Mouse (Mus musculus): ENCODE results near the gene Fam155a. TPM values are rescaled to one million over a fixed set of nuclear protein-coding genes. Genes with fewer than 3 reads are reported as not detected.

The Fam155a gene
- polyA plus RNA-seq, 1 experiment from 2014 or later = 1.2 TPM

DNA sequence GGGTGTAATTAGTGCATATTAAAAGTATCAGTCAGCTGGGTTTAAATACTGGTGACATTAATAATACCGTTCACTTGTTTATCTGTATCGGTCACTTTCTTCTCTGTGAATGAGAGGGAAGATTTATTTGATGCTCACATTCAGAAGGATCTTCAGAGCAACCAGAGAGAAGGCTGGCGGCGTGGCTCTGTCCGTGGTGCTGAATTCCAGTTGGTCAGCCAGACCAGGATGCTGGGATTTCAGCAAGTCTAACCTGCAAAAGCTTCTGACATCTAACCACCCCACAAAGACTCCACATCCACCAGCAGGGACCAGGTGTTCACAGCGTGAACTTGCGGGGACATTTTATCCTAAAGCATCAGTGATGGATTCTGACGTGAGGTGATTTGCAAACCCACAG is 461.5 kb downstream of the Fam155a start:
- Histone ChIP-seq H3K4me3 (replicated peaks) (no peak overlapping the region), H3K9ac (no peak overlapping the region), H3K27ac (no peak overlapping the region), H3K4me2 (no peak overlapping the region), H3K4me1 (no peaks in the 10 kb centered on the region), H3K36me3 (no peaks in the 10 kb centered on the region), H3K9me3 (no peaks in the 10 kb centered on the region), H3K27me3 (replicated peaks) (no peaks in the 10 kb centered on the region)
- ATAC-seq (ENCODE audit: insufficient read depth, low FRiP score, low read depth) = no peak
- WGBS = 22% methylated on average over 8 of the region's 8 CpGs

DNA sequence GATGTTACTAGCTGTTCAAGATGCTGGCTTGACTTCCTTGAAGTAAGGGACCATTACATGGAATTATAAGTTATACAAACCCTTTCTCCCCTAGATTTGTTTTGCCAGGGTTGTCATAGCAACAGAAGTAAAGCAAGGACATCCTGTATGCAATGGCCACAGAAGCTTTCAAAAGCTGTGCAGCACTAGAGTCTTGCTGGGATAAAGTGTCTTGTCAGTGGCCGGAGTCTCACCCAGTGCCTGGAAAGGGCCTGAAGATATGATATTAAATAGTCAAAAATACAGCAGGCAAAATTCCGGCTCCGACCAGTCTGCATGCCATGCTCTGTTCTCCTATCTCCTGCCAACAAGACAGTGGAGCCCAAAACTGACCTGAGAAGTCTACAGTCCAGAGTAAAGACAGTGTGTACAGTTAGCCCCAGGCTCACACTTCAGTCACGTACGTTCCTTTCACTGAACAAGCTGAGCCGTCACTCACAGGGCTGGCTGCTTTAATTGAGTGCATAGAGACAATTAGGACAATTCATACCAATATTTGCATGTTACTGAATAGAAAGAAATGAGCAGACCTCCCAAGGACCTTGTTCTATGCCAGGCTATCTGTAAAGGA is 467.3 kb downstream of the Fam155a start:
- H3K4me3 ChIP-seq (replicated peaks) = no peak overlapping the region
- ATAC-seq (ENCODE audit: insufficient read depth, low FRiP score, low read depth) = no peak
- no peaks in the 10 kb centered on the region for H3K4me1 ChIP-seq
- H3K27me3 ChIP-seq (replicated peaks) = no peaks in the 10 kb centered on the region
- H3K9ac ChIP-seq = no peak overlapping the region
- no peaks in the 10 kb centered on the region for H3K36me3 ChIP-seq
- no peak overlapping the region for H3K27ac ChIP-seq
- 75% methylated on average over 6 of the region's 6 CpGs for WGBS
- no peak overlapping the region for H3K4me2 ChIP-seq
- H3K9me3 ChIP-seq = no peaks in the 10 kb centered on the region

DNA sequence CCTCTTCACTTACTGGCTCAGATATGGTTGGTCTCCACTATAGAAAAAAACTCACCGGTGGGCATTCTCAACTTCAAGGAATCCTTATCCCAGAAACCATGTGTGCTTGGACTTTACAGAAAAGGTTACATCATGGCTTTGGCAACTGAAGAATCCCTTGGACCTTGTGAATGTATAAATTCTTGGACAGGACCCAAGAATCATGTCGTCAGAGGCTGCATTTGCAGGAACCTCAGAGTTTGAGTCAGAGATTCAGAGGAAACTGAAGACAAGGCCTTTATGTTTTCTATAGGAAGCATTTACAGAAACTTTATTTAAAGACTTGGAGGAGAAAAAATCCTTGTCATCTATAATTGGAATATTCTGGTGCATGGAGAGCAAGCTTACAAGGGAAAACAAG is 475.9 kb downstream of the Fam155a start:
- no peak overlapping the region for H3K4me3 ChIP-seq (replicated peaks)
- WGBS = 72% methylated on average over 2 of the region's 2 CpGs
- ATAC-seq (ENCODE audit: insufficient read depth, low FRiP score, low read depth) = no peak
- H3K27me3 ChIP-seq (replicated peaks) = no peaks in the 10 kb centered on the region
- H3K4me1 ChIP-seq = no peaks in the 10 kb centered on the region
- no peak overlapping the region for H3K4me2 ChIP-seq
- H3K9ac ChIP-seq = no peak overlapping the region
- no peaks in the 10 kb centered on the region for H3K9me3 ChIP-seq
- no peaks in the 10 kb centered on the region for H3K36me3 ChIP-seq
- H3K27ac ChIP-seq = no peak overlapping the region

DNA sequence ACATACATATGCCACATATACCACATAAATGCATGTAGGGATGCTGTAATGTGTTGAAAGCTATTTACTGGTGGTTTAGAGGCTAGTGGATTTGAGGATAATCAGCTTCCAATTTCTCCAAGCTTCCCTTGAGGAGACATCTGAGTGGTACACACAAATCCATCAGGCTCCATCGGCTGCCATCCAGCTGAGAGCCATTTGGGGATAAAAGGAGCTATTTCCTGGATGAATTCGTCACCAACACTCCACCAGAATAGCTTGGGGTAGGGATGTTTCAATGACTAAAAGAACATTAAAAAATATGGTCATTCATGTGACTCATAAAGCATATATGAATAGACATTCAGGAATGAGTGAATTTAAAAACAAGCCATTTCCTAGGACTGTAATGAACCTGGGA is 478.4 kb downstream of the Fam155a start:
- no peak for ATAC-seq (ENCODE audit: insufficient read depth, low FRiP score, low read depth)
- WGBS = 60% methylated on average over 2 of the region's 2 CpGs
- Histone ChIP-seq H3K36me3 (no peaks in the 10 kb centered on the region), H3K4me2 (no peak overlapping the region), H3K9ac (no peak overlapping the region), H3K9me3 (no peaks in the 10 kb centered on the region), H3K27me3 (replicated peaks) (no peaks in the 10 kb centered on the region), H3K4me1 (no peaks in the 10 kb centered on the region), H3K4me3 (replicated peaks) (no peak overlapping the region), H3K27ac (no peak overlapping the region)

DNA sequence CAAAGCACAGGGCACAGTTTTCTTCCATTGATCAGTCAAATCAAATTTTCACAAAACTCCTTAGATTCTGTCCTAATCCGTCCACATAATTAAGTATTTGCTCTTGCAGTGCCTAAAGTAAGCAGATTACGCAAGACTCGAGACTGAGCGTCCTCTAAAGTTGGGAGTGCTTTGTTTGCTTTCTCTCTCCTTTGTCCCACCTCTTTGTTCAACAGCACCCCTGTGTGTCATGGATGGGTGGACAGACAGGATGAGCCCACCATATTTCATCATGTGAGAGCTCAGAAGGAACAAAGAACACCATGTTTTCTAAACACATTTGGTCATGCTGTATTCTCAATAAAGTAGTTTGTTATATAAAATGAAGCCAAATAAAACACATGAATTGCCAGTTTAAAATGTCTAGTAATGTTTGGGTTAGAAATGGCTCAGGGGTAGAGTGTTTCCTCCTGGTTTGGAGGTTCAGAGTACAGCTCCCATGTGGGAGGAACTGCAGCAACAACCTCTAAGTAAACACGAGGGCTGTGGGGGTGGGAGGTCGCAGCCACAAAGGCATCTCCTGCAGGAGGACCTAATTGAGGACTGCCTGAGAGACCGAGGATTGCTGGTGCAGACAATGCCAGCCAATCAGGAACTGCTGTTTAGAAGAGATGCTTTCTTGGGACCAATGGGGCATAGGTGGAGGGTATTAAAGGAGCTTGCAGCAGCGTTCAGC is 482.8 kb downstream of the Fam155a start:
- Histone ChIP-seq H3K36me3 (no peaks in the 10 kb centered on the region), H3K9ac (no peak overlapping the region), H3K9me3 (no peaks in the 10 kb centered on the region), H3K27me3 (replicated peaks) (no peaks in the 10 kb centered on the region), H3K27ac (no peak overlapping the region), H3K4me2 (no peak overlapping the region), H3K4me1 (no peaks in the 10 kb centered on the region), H3K4me3 (replicated peaks) (no peak overlapping the region)
- 34% methylated on average over 8 of the region's 8 CpGs for WGBS
- no peak for ATAC-seq (ENCODE audit: insufficient read depth, low FRiP score, low read depth)

DNA sequence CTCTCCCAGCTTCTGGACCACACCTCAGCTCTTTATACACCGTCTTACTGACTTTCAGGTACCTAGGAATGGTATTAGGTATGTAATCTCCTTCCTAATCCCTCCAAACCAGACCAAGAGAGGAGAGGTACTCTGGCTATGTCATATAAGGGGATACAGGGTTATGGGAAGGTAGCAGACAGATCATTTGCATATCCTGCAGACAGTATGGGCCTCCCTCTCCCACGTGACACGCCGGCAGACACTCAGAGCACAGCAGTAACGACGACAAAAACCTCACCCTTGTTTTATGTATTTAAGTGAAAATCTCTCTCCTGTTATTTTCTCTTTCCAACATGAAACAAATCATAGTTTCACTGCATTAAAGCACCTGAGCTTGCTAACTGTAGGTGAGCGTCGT is 496.8 kb downstream of the Fam155a start:
- H3K4me1 ChIP-seq = no peaks in the 10 kb centered on the region
- 69% methylated on average over 8 of the region's 8 CpGs for WGBS
- no peak for ATAC-seq (ENCODE audit: insufficient read depth, low FRiP score, low read depth)
- no peak overlapping the region for H3K4me2 ChIP-seq
- H3K27me3 ChIP-seq (replicated peaks) = no peaks in the 10 kb centered on the region
- H3K36me3 ChIP-seq = no peaks in the 10 kb centered on the region
- no peaks in the 10 kb centered on the region for H3K9me3 ChIP-seq
- H3K4me3 ChIP-seq (replicated peaks) = no peak overlapping the region
- H3K27ac ChIP-seq = no peak overlapping the region
- no peak overlapping the region for H3K9ac ChIP-seq

DNA sequence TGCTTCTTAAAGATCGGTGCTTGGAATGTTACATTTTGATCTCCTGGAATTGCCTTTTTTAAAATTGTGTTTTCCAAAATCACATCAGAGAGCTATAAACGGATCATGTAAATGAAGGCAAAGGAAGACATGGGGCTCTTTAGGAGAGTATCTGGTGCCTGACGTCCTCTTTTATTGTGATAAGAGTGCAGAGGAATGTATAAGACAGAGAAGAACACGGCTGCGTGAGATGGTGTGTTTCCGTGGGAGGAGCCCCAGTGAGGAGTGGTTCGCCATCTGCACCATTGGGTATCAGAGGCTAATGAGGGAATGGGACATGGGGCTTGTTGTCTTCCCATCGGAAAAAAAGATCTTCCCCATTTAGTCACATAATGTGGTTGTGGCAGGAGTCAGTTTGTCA is 506.6 kb downstream of the Fam155a start:
- Histone ChIP-seq H3K36me3 (no peaks in the 10 kb centered on the region), H3K4me2 (no peak overlapping the region), H3K9ac (no peak overlapping the region), H3K27me3 (replicated peaks) (no peaks in the 10 kb centered on the region), H3K4me3 (replicated peaks) (no peak overlapping the region), H3K27ac (no peak overlapping the region), H3K4me1 (no peaks in the 10 kb centered on the region), H3K9me3 (no peaks in the 10 kb centered on the region)
- no peak for ATAC-seq (ENCODE audit: insufficient read depth, low FRiP score, low read depth)
- WGBS = 77% methylated on average over 8 of the region's 8 CpGs

DNA sequence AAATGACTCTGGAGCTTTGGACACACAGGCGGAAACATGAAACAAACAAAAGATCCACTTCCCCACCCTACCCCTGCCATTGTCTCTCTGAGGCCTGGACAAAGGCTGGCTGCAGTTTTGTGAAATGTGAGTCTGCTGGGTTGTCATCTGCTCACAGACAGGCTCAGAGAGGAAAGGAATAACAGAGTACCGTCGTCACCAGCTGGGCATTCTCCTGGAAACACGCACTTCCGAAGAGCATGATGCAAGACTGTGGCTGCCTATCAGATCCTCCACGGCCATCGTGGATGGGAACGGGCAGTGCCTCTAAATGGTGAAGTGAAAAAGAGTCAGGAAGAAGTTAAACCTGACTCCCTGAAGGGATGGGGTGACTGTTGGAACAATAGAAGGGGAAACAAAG is 509.4 kb downstream of the Fam155a start:
- Histone ChIP-seq H3K9ac (no peak overlapping the region), H3K27ac (no peak overlapping the region), H3K9me3 (no peaks in the 10 kb centered on the region), H3K27me3 (replicated peaks) (no peaks in the 10 kb centered on the region), H3K4me3 (replicated peaks) (no peak overlapping the region), H3K4me1 (no peaks in the 10 kb centered on the region), H3K36me3 (no peaks in the 10 kb centered on the region), H3K4me2 (no peak overlapping the region)
- no peak for ATAC-seq (ENCODE audit: insufficient read depth, low FRiP score, low read depth)
- WGBS = 62% methylated on average over 8 of the region's 8 CpGs

DNA sequence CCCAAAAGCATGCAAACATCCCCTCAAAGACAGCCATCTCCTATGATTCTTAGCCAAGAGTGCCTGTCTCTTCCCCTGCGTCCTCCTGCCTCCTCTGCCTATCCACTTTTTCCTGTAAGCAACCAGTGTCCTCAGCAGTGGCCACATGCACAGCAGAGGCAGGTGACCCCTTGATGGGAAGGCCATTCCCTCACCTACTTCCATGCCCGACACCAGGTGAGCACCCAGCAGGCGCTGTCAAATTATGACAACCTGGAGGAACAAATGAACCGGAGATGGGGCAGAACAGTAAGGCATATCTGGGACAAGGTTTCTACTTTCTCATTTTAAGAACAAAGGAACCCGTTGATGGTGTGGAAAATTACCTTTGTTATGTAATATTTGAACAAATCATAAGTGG is 515.6 kb downstream of the Fam155a start:
- no peak overlapping the region for H3K4me3 ChIP-seq (replicated peaks)
- no peaks in the 10 kb centered on the region for H3K4me1 ChIP-seq
- no peak overlapping the region for H3K9ac ChIP-seq
- WGBS = 87% methylated on average over 5 of the region's 5 CpGs
- no peak overlapping the region for H3K27ac ChIP-seq
- no peak overlapping the region for H3K4me2 ChIP-seq
- H3K36me3 ChIP-seq = no peaks in the 10 kb centered on the region
- H3K27me3 ChIP-seq (replicated peaks) = no peaks in the 10 kb centered on the region
- no peaks in the 10 kb centered on the region for H3K9me3 ChIP-seq
- no peak for ATAC-seq (ENCODE audit: insufficient read depth, low FRiP score, low read depth)

DNA sequence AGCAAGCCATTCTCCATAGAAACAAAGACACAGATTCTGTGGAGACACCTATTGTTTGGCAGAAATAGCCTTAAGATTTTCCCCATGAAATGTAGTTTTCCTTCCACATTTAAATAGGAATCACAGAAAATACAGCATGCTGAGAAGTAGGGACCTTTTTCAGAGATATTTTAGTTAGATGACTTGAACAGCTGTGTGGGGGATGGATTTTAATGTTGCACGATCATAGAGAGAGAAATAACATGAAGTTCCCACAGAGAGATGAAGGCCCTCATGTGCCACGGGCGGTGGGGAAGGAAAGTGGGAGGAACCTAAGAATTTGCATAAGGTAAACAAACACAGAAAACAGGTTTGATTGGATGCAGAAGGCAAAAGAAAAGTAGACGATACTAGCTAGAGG is 518.0 kb downstream of the Fam155a start:
- Histone ChIP-seq H3K27me3 (replicated peaks) (no peaks in the 10 kb centered on the region), H3K4me2 (no peak overlapping the region), H3K9ac (no peak overlapping the region), H3K4me3 (replicated peaks) (no peak overlapping the region), H3K36me3 (no peaks in the 10 kb centered on the region), H3K27ac (no peak overlapping the region), H3K9me3 (no peaks in the 10 kb centered on the region), H3K4me1 (no peaks in the 10 kb centered on the region)
- WGBS = 73% methylated on average over 4 of the region's 4 CpGs
- no peak for ATAC-seq (ENCODE audit: insufficient read depth, low FRiP score, low read depth)

DNA sequence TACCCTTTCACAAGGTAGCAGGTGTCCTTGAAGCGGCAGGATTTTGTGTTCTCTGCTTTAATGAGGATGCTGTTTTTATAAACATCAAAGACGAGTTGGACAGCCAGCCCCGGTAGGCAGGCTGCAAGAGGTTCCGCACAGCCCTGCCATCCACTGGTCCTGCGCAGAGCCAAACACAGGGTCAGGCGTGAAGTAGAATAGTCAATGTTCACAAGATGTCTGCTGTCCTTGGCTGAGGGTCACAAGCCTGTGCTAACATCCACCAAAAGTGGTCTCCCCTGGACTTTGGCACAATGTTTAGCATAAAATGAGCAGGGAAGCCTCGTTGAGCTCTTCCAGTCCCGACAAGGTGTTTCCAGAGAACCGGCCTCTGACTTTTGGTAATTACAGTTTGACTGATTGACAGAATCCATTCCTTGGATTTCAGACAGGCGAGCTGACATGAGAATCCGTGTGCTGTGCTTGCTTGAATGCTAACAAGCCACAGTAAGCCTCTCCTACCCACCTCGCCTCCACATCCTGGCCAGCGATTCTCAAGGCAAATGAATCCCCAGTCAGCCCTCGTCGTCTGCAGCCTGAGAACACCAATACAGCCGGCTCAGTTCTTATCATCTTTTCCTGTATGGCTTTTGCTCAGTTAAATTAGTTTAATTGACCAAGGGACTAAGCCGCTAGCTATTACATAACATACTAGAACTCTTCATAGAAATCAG is 522.7 kb downstream of the Fam155a start:
- ATAC-seq (ENCODE audit: insufficient read depth, low FRiP score, low read depth) = no peak
- H3K27ac ChIP-seq = no peak overlapping the region
- H3K36me3 ChIP-seq = no peaks in the 10 kb centered on the region
- no peak overlapping the region for H3K9ac ChIP-seq
- H3K4me2 ChIP-seq = no peak overlapping the region
- H3K9me3 ChIP-seq = no peaks in the 10 kb centered on the region
- H3K4me1 ChIP-seq = no peaks in the 10 kb centered on the region
- WGBS = 66% methylated on average over 17 of the region's 17 CpGs
- H3K27me3 ChIP-seq (replicated peaks) = no peaks in the 10 kb centered on the region
- no peak overlapping the region for H3K4me3 ChIP-seq (replicated peaks)

DNA sequence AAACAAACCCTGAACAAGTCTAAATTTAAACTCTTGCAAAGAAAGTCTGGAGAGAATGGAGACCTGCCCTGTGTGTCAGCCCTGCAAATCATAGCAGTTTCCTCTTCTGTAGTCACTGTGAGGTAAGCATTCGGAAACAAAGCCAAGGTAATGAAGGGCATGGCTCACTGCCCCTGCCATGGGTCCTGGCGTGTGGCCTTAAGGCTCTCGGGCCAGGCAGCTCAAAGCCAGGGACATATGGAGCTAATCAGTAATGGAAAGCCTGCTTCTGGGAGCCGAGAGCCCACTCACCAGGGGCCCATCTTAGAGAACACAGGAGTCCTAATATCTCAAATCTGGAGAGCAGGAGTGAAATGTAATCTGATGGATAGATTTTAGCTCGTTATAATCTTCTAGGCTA is 525.0 kb downstream of the Fam155a start:
- Histone ChIP-seq H3K27ac (no peak overlapping the region), H3K27me3 (replicated peaks) (no peaks in the 10 kb centered on the region), H3K9me3 (no peaks in the 10 kb centered on the region), H3K9ac (no peak overlapping the region), H3K4me1 (no peaks in the 10 kb centered on the region), H3K36me3 (no peaks in the 10 kb centered on the region), H3K4me3 (replicated peaks) (no peak overlapping the region), H3K4me2 (no peak overlapping the region)
- no peak for ATAC-seq (ENCODE audit: insufficient read depth, low FRiP score, low read depth)
- WGBS = 51% methylated on average over 5 of the region's 5 CpGs
